Mouse (Mus musculus) brain, embryonic 14.5 days (tissue): ENCODE data around the gene Pde1b. TPM values are rescaled to one million over a fixed set of nuclear protein-coding genes. Genes with fewer than 3 reads are reported as not detected.

Experiments used
- DNase-seq: peaks from one replicate; pipeline ENCODE4 v3.0.0-alpha.2; 2011; ENCODE audit warnings: low read depth
- CTCF ChIP-seq: fragments of 200-500 bp; IDR thresholded peaks from 2 replicates; pipeline ENCODE4 v1.5.1; 2012; ENCODE audit warnings: inconsistent platforms, mild to moderate bottlenecking, moderate library complexity, borderline replicate concordance; ENCODE audit not compliant: insufficient read depth, insufficient read length; ENCODE audit errors: extremely low read depth
- POLR2A ChIP-seq: fragments of 200-500 bp; IDR thresholded peaks from 2 replicates; pipeline ENCODE4 v1.6.1; 2012; ENCODE audit warnings: mild to moderate bottlenecking, inconsistent platforms, borderline replicate concordance; ENCODE audit not compliant: poor library complexity, insufficient read depth, insufficient read length, severe bottlenecking; ENCODE audit errors: extremely low read depth
- polyA plus RNA-seq: library from polyadenylated mRNA; depleted of rRNA; stranded (reverse); fragments of >200 nt; gene quantifications from 2 replicates; pipeline ENCODE4 v1.2.3, GENCODE M21; 2012; rRNA removed

The Pde1b gene
- polyA plus RNA-seq, 1 experiment: 94.5 TPM

DNA sequence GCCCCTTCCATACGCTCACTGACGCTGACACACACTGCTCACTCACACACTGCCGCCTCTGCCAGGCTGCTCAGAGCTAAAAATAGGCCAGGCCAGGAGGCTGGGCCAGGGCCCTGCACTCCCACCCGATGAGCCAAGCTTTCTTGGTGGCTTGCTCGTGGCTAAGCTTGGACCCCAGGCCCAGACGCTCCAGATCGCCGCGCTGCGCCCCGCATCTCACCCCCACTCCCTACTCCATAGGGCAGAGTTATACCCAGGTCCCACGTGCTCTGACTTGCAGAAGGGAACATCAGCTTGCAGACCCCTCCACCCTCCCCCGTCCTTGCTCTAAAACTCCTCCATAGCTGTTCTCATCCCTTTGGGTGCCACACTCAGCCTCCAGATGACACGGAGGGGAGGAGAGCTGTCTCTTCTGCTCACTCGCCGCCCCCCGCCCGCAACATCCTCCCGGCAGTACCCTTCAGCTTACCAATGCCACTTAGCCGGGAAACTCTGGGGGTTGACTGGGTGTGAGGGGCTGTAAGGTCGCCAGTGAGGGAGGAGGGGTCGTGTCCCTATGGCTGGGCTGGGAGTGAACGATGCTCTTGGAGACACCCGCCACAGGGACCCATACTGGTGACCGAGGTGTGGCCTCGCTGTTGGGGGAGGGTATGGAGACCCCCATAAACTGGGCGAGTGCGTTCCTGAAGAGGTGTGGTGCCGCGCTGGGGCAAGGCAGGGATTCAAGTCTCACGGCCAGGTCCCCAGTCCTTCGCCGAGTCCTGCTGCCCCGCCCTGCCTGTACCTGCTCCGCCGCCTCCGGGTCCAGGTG is 34.4 kb downstream of the Pde1b start:
- peak; percentile 68 for DNase-seq

GRCm38 (mm10) chr15:103537822-103538213 is 35.0 kb downstream of the Pde1b start, which contains the start of gene Ppp1r1a:
Gene Ppp1r1a, minus strand, starts transcription at chr15:103538003.
- peak; percentile 91 for DNase-seq
- TF ChIP-seq POLR2A (peak; percentile 77; the same call in 1 of the 2 replicates), CTCF (no peak)

More for the DNA sequence above, 34.4 kb downstream of the Pde1b start:
- TF ChIP-seq CTCF: no peak
- TF ChIP-seq POLR2A: no peak

GRCm38 (mm10) chr15:103539259-103539658 is 36.4 kb downstream of the Pde1b start:
- no peak for DNase-seq
- no peak for TF ChIP-seq CTCF
- no peak for TF ChIP-seq POLR2A

GRCm38 (mm10) chr15:103540646-103541045 is 37.8 kb downstream of the Pde1b start:
- no peak for TF ChIP-seq CTCF
- no peak for DNase-seq

GRCm38 (mm10) chr15:103542526-103542925 is 39.7 kb downstream of the Pde1b start:
- TF ChIP-seq POLR2A: no peak
- no peak for DNase-seq

DNA sequence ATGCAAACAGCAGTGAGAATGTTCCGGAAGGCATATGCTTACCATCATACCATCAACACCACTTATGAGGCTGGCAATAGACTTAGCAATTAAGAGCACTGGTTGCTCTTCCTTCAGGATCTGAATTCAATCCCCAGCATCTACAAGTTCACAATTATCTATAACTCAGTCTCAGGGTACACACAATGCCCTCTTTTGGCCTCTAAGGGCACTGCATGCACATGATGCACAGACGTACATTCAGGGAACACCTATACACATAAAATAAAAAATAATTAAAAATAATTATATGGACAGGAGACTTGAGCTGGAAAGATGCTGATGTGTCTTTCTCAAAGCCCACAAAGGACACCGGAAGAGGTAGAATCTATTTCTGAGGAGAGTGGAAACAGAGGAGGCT is 45.1 kb downstream of the Pde1b start:
- no peak for DNase-seq
- TF ChIP-seq CTCF (peak; percentile 22; the same call in 1 of the 2 replicates), POLR2A (no peak)

DNA sequence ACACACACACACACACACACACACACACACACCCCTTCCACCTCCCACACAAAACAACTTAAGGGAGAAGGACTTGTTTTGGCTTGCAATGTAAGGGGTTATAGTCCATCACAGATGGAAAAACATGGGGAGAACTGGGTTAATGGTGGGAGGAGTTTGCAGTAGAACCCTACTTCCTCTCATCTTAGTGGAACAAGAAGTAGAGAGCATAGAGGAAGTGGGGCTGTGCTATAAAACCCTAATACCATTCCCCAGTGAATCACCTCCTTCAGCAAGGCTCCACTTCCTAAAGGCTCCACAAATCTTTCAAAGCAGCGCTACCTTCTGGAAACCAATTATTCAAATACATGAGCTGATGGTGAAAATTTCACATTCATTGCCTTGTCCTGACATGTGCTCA is 46.6 kb downstream of the Pde1b start:
- DNase-seq: no peak
- TF ChIP-seq POLR2A: no peak
- TF ChIP-seq CTCF: no peak

DNA sequence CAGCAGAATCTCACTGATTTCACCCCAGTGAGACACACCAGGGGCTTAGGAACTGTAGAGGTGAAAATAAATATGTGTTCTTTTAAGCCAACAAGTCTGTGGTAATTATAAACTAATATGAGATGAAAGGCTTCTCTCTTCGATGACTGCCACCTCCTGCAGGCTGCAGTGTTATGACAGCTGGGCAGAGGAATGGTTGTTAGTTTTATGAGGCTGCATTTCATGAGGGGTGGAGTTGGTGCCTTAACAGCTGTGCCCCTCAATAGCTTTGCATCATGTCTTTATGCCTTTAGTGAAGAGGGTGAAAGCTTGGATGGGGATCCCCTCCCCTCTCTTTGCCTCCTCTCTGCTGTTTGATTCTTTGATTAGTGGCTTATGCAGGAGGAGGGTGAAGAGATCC is 48.2 kb downstream of the Pde1b start:
- TF ChIP-seq CTCF (no peak), POLR2A (no peak)
- no peak for DNase-seq

- TF ChIP-seq CTCF (peak; percentile 79; the same call in 1 of the 2 replicates), POLR2A (no peak)
- DNase-seq: peak; percentile 85
These were observed 49.4 kb downstream of the Pde1b start for GRCm38 (mm10) chr15:103552096-103552690.

DNA sequence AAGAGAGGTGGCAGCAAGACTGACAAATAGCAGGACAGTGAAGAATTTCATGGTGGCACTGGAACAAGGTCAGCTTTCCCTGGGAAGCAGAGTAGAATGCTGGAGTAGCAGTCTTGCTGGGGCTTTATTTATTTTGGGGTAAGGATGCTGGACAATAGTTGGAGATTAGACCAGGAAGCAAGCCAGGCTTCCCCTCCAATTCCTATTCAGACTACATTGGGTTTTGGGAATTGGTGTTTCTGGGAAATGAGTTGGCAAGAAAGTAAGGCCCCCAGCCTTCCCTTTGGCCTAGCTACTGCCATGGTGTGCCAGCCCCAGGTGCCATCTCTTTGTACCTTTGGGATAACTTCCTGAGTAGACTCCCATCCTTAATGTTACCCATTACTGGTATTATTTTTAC is 62.1 kb downstream of the Pde1b start, which contains the start of gene Glycam1:
TSS of gene Glycam1 (minus strand) at position 101 of the 400 bp plus-strand sequence.
- TF ChIP-seq POLR2A (no peak), CTCF (no peak)
- DNase-seq: no peak

Other genes starting within 250 kb of the Pde1b start
- 0.53 and 1.2 TPM in 2 replicates for gene Nfe2, start 244.6 kb upstream of the Pde1b start, polyA plus RNA-seq
- gene Copz1, start 230.3 kb upstream of the Pde1b start, polyA plus RNA-seq: 165 and 192 TPM in 2 replicates
- gene Gpr84, start 192.4 kb upstream of the Pde1b start, polyA plus RNA-seq: 0.30 and 0.33 TPM in 2 replicates
- gene Zfp385a, start 162.9 kb upstream of the Pde1b start, polyA plus RNA-seq: 20.3 and 37.5 TPM in 2 replicates
- gene Itga5, start 136.3 kb upstream of the Pde1b start, polyA plus RNA-seq: 7.6 and 11.1 TPM in 2 replicates
- gene Gtsf1, start 72.6 kb upstream of the Pde1b start, polyA plus RNA-seq: not detected in 2 replicates
- not detected in 2 replicates for gene Gtsf2, start 54.6 kb upstream of the Pde1b start, polyA plus RNA-seq
- gene Nckap1l, start 49.2 kb upstream of the Pde1b start, polyA plus RNA-seq: 1.6 and 2.2 TPM in 2 replicates
- 63.5 and 68.4 TPM in 2 replicates for gene Ppp1r1a, start 35.0 kb downstream of the Pde1b start, polyA plus RNA-seq
- not detected in 2 replicates for gene Glycam1, start 62.0 kb downstream of the Pde1b start, polyA plus RNA-seq